Mouse (Mus musculus) cerebellum, adult 9-11 months (tissue): ENCODE measurements around the gene Myom3.

Experiments used
- DNase-seq: peaks from one replicate; pipeline ENCODE4 v3.0.0; 2022

The Myom3 gene

DNA sequence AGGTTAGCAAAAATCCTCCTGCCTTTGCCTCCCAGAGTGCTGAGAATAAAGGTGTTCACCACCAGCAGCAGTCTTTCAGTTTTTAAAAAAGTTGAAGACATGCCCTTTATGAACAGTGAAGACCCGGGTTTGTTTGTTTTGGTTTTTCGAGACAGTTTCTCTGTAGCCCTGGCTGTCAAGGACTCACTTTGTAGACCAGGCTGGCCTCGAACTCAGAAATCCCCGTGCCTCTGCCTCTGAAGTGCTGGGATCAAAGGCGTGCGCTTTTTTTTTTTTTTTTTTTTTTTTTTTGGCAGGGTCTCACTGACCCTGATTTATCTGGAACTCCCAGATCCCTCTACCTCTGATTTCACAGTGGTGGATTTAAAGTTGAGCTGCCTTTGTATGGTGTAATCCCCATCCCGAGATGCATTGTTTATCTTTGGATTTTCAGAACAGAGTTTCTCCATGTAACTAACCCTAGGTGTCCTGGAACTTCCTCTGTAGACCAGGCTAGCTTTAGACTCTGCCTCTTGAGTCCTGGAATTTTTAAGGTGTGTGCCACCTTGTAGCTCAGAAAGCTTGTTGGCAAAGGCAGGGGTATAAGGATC is 98.2 kb downstream of the Myom3 start:
- DNase-seq: no peak
